Mouse (Mus musculus): ENCODE data around the gene Psmd7.

DNA sequence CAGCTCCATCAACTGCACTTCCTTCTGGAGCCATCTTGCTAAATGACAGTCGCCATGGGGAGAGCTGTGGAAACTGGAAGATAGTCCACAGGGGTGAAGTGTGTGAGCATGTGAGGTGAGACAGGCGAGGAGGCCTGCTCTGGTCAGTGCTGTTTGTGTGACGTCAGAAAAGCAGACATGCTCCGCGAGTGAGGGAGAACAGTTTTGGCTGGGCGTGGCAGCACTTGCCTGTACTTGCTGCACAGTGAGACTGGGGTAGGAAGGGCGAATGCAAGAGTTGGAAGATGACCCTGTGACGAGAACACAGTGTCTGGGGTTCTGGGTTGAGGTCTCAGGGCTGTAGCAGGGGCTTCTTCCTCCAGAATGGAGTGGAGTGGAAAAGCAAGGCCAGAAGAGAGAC lies 41.4 kb downstream of the Psmd7 start:
- TF ChIP-seq POLR2A (IDR thresholded peaks at IDR 0.05; ENCODE audit: control insufficient read depth, extremely low read depth, insufficient read depth, low read length, poor library complexity) (no peak), CTCF (IDR thresholded peaks at IDR 0.05; ENCODE audit: borderline replicate concordance, control insufficient read depth, extremely low read depth, insufficient read depth, low read length, poor library complexity) (no peak)
